Comparison of ENCODE assay signal across 8 mouse cellular contexts in the genomic region with DNA sequence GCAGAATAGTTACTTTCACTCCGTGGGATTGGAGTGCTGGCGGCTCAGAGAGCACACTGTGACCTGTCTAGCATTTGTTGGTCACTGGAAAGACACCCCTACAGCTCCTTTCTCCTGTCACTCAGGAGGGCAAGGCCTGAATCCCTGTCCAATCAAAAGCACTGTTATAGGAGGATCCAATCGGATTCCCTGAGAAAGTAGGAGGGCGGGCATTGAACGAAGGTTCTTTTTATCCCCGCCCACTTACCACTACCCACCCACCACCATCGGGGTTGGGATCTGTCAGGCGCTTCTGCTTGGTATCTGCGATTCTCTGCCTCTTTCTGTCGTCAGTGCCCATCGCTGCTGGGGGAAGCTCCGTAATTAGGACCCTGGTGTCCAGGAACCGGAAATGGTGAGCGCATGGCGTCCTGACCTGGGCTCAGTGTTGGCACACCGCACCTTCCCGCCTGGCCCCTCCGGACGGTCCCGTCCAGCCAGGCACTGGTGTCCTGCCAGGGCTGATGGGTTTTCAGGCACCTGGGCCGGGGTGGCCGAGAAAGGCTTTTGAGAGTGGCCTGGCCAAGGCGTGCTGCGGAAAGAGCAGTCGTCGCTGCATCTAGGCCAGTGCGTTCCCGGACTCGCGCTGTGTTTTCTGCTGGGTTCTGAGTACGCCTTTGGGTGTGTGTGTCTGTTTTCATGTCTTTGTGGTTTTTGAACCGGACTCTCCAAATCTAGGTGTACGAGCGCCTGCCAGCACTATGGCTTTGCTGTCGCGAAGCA. TPM values are rescaled to one million over a fixed set of nuclear protein-coding genes. Genes with fewer than 3 reads are reported as not detected.
DNase-seq lines count a peak whose midpoint lies in the region; ATAC-seq and TF ChIP-seq lines count a peak whose summit lies in the region.

No protein-coding gene starts in this region.

- DNase-seq in adrenal gland, adult (ENCODE audit: inconsistent age in 2 of 2, low spot score in 1 of 2) = peak; percentile 89 to 96
- peak; percentile 81 for DNase-seq in gastrocnemius, adult 2 months
- peak; percentile 89 for DNase-seq in left cerebral cortex, adult 11 months (ENCODE audit: low spot score)
- DNase-seq in lung, postnatal 36 days = peak; percentile 95
- peak; percentile 97 for DNase-seq in retina, embryonic 14.5 days (ENCODE audit: low spot score)
- DNase-seq in urinary bladder, adult 2 months (ENCODE audit: low spot score) = peak; percentile 63

- no peaks in the 10 kb centered on the region for H3K36me3 ChIP-seq in hindbrain, embryonic 16.5 days (ENCODE audit: control insufficient read depth, insufficient read depth, low read length)

- H3K9me3 ChIP-seq in hindbrain, embryonic 16.5 days (ENCODE audit: control insufficient read depth, low read length) = no peaks in the 10 kb centered on the region

- TF ChIP-seq CTCF in cortical plate, adult 2 months (IDR thresholded peaks at IDR 0.05; ENCODE audit: extremely low read depth, insufficient read depth, low read length) = no peak
- no peak for TF ChIP-seq CTCF in gastrocnemius, adult 2 months (IDR thresholded peaks at IDR 0.05)

- TF ChIP-seq POLR2A in cortical plate, adult 2 months (IDR thresholded peaks at IDR 0.05; ENCODE audit: extremely low read depth, insufficient read depth, low read length) = peak; percentile 67

- peak overlapping the region; percentile 59 for H3K27ac ChIP-seq in cortical plate, adult 2 months (ENCODE audit: insufficient read depth, low read length)
- H3K27ac ChIP-seq in gastrocnemius, adult 2 months = peak overlapping the region; percentile 94
- H3K27ac ChIP-seq in hindbrain, embryonic 16.5 days (ENCODE audit: low read depth, low read length) = peak overlapping the region; percentile 81

- H3K27me3 ChIP-seq in hindbrain, embryonic 16.5 days (replicated peaks; ENCODE audit: control insufficient read depth, insufficient read depth, low read length) = no peaks in the 10 kb centered on the region; the same call in 1 of the 2 replicates

- H3K4me2 ChIP-seq in hindbrain, embryonic 16.5 days (ENCODE audit: low read length) = peak overlapping the region; percentile 84

- H3K4me3 ChIP-seq in cortical plate, adult 2 months (ENCODE audit: insufficient read depth, low read length) = peak overlapping the region; percentile 88
- H3K4me3 ChIP-seq in gastrocnemius, adult 2 months = peak overlapping the region; percentile 76
- peak overlapping the region; percentile 67 for H3K4me3 ChIP-seq in hindbrain, embryonic 16.5 days (ENCODE audit: low read length)

- peaks cover 1% of the 10 kb centered on the region; the same call in 1 of the 2 replicates for H3K4me1 ChIP-seq in cortical plate, adult 2 months (ENCODE audit: control insufficient read depth, insufficient read depth, low read length)
- peaks cover 11% of the 10 kb centered on the region for H3K4me1 ChIP-seq in hindbrain, embryonic 16.5 days (ENCODE audit: control insufficient read depth, insufficient read depth, low read depth, low read length)

- H3K9ac ChIP-seq in hindbrain, embryonic 16.5 days (ENCODE audit: low read depth, low read length) = peak overlapping the region; percentile 76

- ATAC-seq in hindbrain, embryonic 16.5 days = peak; percentile 99

- intact Hi-C loops in gastrocnemius, adult 2 months (cut with DNase I) = loop anchor here (5.0 kb wide), 2 partner anchors 68 to 103 kb away; a partner anchor contains a TSS

- 2% methylated on average over 36 of the region's 36 CpGs for WGBS in hindbrain, embryonic 16.5 days

RNA-seq across cellular contexts. Expression of a gene that starts 36.5 kb away (rescaled TPM):
- not detected in 2 replicates for polyA plus RNA-seq in cortical plate, adult 2 months (2012; rRNA removed)
- not detected for total RNA-seq in gastrocnemius, adult 2 months (2021)
- not detected in 2 replicates for polyA plus RNA-seq in hindbrain, embryonic 16.5 days (2015; fragmentation: Nextera tagmentation; extraction: Ambion mirVana)
- not detected in 2 replicates for polyA plus RNA-seq in urinary bladder, adult 2 months (2012; rRNA removed)

Comparison
In these comparisons a context has a peak if more than half of its experiments do, and no peak if none do; other contexts are left out.
1. Peak in every context shown above with its lines: DNase-seq, ATAC-seq, H3K4me3 ChIP-seq and H3K27ac ChIP-seq.